Mouse (Mus musculus) C3H10T1/2 (cell line): ENCODE results near the gene Ipmk. TPM values are rescaled to one million over a fixed set of nuclear protein-coding genes. Genes with fewer than 3 reads are reported as not detected.

ENCODE experiments used
- polyA plus RNA-seq, 2 experiments: library from polyadenylated mRNA; unstranded; fragments of >200 nt; fragmentation: generic; extraction: Trizol; gene quantifications; one replicate each; pipeline ENCODE4 v1.2.1; 2012; ENCODE audit warnings: missing spikeins in 2 of 2

The Ipmk gene
- 10 to 100 TPM in 1 of 2 experiments, 1 to 10 TPM in 1; 6.1 to 10.1 TPM for polyA plus RNA-seq

GRCm38 (mm10) chr10:71347509-71347949, at the start of gene Ipmk:
TSS of gene Ipmk (plus strand) at chr10:71347763.

GRCm38 (mm10) chr10:71344579-71345143, 2.9 kb upstream of the Ipmk start, which contains the start of gene Cisd1:
TSS of gene Cisd1 (minus strand) at chr10:71344954.

Other genes with a start within 250 kb of the Ipmk start
- gene Bicc1, start 188.1 kb upstream of the Ipmk start, polyA plus RNA-seq: 10 to 100 TPM in 1 of 2 experiments, 1 to 10 TPM in 1; 2.9 to 29.7 TPM
- gene Tfam, start 109.5 kb upstream of the Ipmk start, polyA plus RNA-seq: 10 to 100 TPM in 1 of 2 experiments, 1 to 10 TPM in 1; 2.6 to 20.8 TPM
- gene Ube2d1, start 62.5 kb upstream of the Ipmk start, polyA plus RNA-seq: 10 to 100 TPM; 11.3 to 40.5 TPM
- 100 to 1,000 TPM; 116 to 133 TPM for gene Cisd1, start 2.8 kb upstream of the Ipmk start, polyA plus RNA-seq